Mouse (Mus musculus) lung, embryonic 16.5 days (tissue): ENCODE measurements around the gene Myo18a. TPM values are rescaled to one million over a fixed set of nuclear protein-coding genes. Genes with fewer than 3 reads are reported as not detected.
A peak's percentile ranks its signal among the peaks of the same experiment; 100 is the strongest.

Source experiments
- ATAC-seq: fragments of 200-750 bp; cut with Nextera tagmentation; 2 replicates; pipeline ENCODE4 v1.8.0; 2017; ENCODE audit warnings: low read depth, mild to moderate bottlenecking, moderate library complexity
- H3K27ac ChIP-seq: fragments of 300-500 bp; sonication (generic); 2 replicates; pipeline ENCODE4 v1.5.1; 2014; ENCODE audit warnings: mild to moderate bottlenecking, control low read depth, low read length
- H3K27me3 ChIP-seq: fragments of 300-500 bp; sonication (generic); 2 replicates; pipeline ENCODE4 v1.6.1; 2014; ENCODE audit warnings: low read depth, low read length, mixed read lengths; ENCODE audit not compliant: control insufficient read depth, insufficient read depth
- H3K36me3 ChIP-seq: fragments of 300-500 bp; sonication (generic); 2 replicates; pipeline ENCODE4 v1.6.1; 2014; ENCODE audit warnings: low read length; ENCODE audit not compliant: control insufficient read depth, insufficient read depth
- H3K4me1 ChIP-seq: fragments of 300-500 bp; sonication (generic); replicated peaks from 2 replicates; pipeline ENCODE4 v1.6.1; 2014; ENCODE audit warnings: low read length, mixed read lengths; ENCODE audit not compliant: control insufficient read depth, insufficient read depth
- H3K4me2 ChIP-seq: fragments of 300-500 bp; sonication (generic); 2 replicates; pipeline ENCODE4 v1.6.1; 2014; ENCODE audit warnings: low read depth, low read length, control low read depth
- H3K4me3 ChIP-seq: fragments of 300-500 bp; sonication (generic); 2 replicates; pipeline ENCODE4 v1.5.1; 2014; ENCODE audit warnings: mild to moderate bottlenecking, low read length, control low read depth
- H3K9ac ChIP-seq: fragments of 300-500 bp; sonication (generic); 2 replicates; pipeline ENCODE4 v1.6.1; 2014; ENCODE audit warnings: low read length, control low read depth
- H3K9me3 ChIP-seq: fragments of 300-500 bp; sonication (generic); 2 replicates; pipeline ENCODE4 v1.6.1; 2016; ENCODE audit warnings: low read length; ENCODE audit not compliant: control insufficient read depth
- WGBS: fragments of 180-500 bp; shearing (Covaris S2); extraction: QIAGEN DNeasy Blood & Tissue Kit; methylation state at CpG from one replicate; pipeline ENCODE4 v1.1.7; 2014; 5-methylcytosine and 5-hydroxymethylcytosine counted together
- polyA plus RNA-seq: library from polyadenylated mRNA; unstranded; fragments of >200 nt; fragmentation: Nextera tagmentation; extraction: Ambion mirVana; gene quantifications from 2 replicates; pipeline ENCODE4 v1.2.1, GENCODE M21; 2015

Gene Myo18a
- polyA plus RNA-seq, 1 experiment from 2014 or later, result 39.0 TPM

GRCm38 (mm10) chr11:77890648-77891258, 127.7 kb downstream of the Myo18a start:
- no peak overlapping the region for H3K27ac ChIP-seq
- no peaks in the 10 kb centered on the region for H3K27me3 ChIP-seq
- H3K4me2 ChIP-seq, result no peak overlapping the region
- no peaks in the 10 kb centered on the region for H3K36me3 ChIP-seq
- H3K4me3 ChIP-seq, result no peak overlapping the region
- no peaks in the 10 kb centered on the region for H3K9me3 ChIP-seq
- no peak overlapping the region for H3K9ac ChIP-seq
- 74% methylated on average over 2 of the region's 2 CpGs for WGBS
- no peak for ATAC-seq
- peaks cover 16% of the 10 kb centered on the region for H3K4me1 ChIP-seq

- Histone ChIP-seq H3K4me3 (no peak overlapping the region), H3K9me3 (no peaks in the 10 kb centered on the region), H3K27me3 (0 out of 2 replicates have a peak, but pooled peaks cover 2% of the 10 kb centered on the region), H3K27ac (no peak overlapping the region), H3K36me3 (no peaks in the 10 kb centered on the region), H3K9ac (no peak overlapping the region), H3K4me2 (no peak overlapping the region), H3K4me1 (peaks cover 27% of the 10 kb centered on the region)
- 25% methylated on average over 5 of the region's 5 CpGs for WGBS
- no peak for ATAC-seq
Observed at GRCm38 (mm10) chr11:77892883-77893282, 129.8 kb downstream of the Myo18a start.

- Histone ChIP-seq H3K9ac (peak overlapping the region; percentile 40), H3K36me3 (no peaks in the 10 kb centered on the region), H3K9me3 (no peaks in the 10 kb centered on the region), H3K27me3 (0 out of 2 replicates have a peak, but pooled peaks cover 2% of the 10 kb centered on the region), H3K27ac (peak overlapping the region; percentile 79), H3K4me1 (peaks cover 27% of the 10 kb centered on the region), H3K4me2 (peak overlapping the region; percentile 26; the same call in 1 of the 2 replicates), H3K4me3 (no peak overlapping the region)
- ATAC-seq, result no peak
- WGBS, result 39% methylated on average over 6 of the region's 6 CpGs
Observed at GRCm38 (mm10) chr11:77893283-77893682, 130.2 kb downstream of the Myo18a start.

GRCm38 (mm10) chr11:77893787-77894718, 131.0 kb downstream of the Myo18a start, which contains the start of gene Pipox:
Pipox (minus strand) TSS chr11:77894096.
- 15% methylated on average over 11 of the region's 11 CpGs for WGBS
- Histone ChIP-seq H3K27me3 (0 out of 2 replicates have a peak, but pooled peaks cover 2% of the 10 kb centered on the region), H3K4me1 (peaks cover 27% of the 10 kb centered on the region), H3K4me3 (no peak within 1 kb of the TSS), H3K36me3 (no peaks in the 10 kb centered on the region), H3K9me3 (no peaks in the 10 kb centered on the region), H3K27ac (peak within 1 kb of the TSS; percentile 79), H3K9ac (peak within 1 kb of the TSS; percentile 40), H3K4me2 (peak within 1 kb of the TSS; percentile 26)
- ATAC-seq, result peak; percentile 93

- H3K27ac ChIP-seq, result no peak overlapping the region
- no peak overlapping the region for H3K4me3 ChIP-seq
- WGBS, result 84% methylated on average over 2 of the region's 2 CpGs
- no peak overlapping the region for H3K9ac ChIP-seq
- no peak for ATAC-seq
- H3K4me2 ChIP-seq, result no peak overlapping the region
- H3K9me3 ChIP-seq, result no peaks in the 10 kb centered on the region
- peaks cover 27% of the 10 kb centered on the region for H3K4me1 ChIP-seq
- H3K36me3 ChIP-seq, result no peaks in the 10 kb centered on the region
- 0 out of 2 replicates have a peak, but pooled peaks cover 2% of the 10 kb centered on the region for H3K27me3 ChIP-seq
Observed at GRCm38 (mm10) chr11:77894967-77895366, 131.9 kb downstream of the Myo18a start.

GRCm38 (mm10) chr11:77896011-77896410, 133.0 kb downstream of the Myo18a start:
- no peak overlapping the region for H3K9ac ChIP-seq
- 62% methylated on average over 9 of the region's 9 CpGs for WGBS
- no peak overlapping the region for H3K4me3 ChIP-seq
- H3K27me3 ChIP-seq, result 0 out of 2 replicates have a peak, but pooled peaks cover 2% of the 10 kb centered on the region
- peaks cover 30% of the 10 kb centered on the region for H3K4me1 ChIP-seq
- H3K36me3 ChIP-seq, result no peaks in the 10 kb centered on the region
- no peaks in the 10 kb centered on the region for H3K9me3 ChIP-seq
- no peak for ATAC-seq
- H3K4me2 ChIP-seq, result no peak overlapping the region
- no peak overlapping the region for H3K27ac ChIP-seq

GRCm38 (mm10) chr11:77896480-77896819, 133.4 kb downstream of the Myo18a start:
- Histone ChIP-seq H3K9ac (peak overlapping the region; percentile 42; the same call in 1 of the 2 replicates), H3K27ac (no peak overlapping the region; the same call in 1 of the 2 replicates), H3K9me3 (no peaks in the 10 kb centered on the region), H3K4me3 (no peak overlapping the region; the same call in 1 of the 2 replicates), H3K4me1 (peaks cover 31% of the 10 kb centered on the region), H3K4me2 (peak overlapping the region; percentile 28), H3K27me3 (0 out of 2 replicates have a peak, but pooled peaks cover 2% of the 10 kb centered on the region), H3K36me3 (no peaks in the 10 kb centered on the region)
- WGBS, result 32% methylated on average over 6 of the region's 6 CpGs
- no peak for ATAC-seq

- WGBS, result 16% methylated on average over 23 of the region's 23 CpGs
- ATAC-seq, result no peak
- H3K4me2 ChIP-seq, result peak overlapping the region; percentile 28
- H3K36me3 ChIP-seq, result no peaks in the 10 kb centered on the region
- H3K27ac ChIP-seq, result peak overlapping the region; percentile 18
- peak overlapping the region; percentile 5; the same call in 1 of the 2 replicates for H3K4me3 ChIP-seq
- 0 out of 2 replicates have a peak, but pooled peaks cover 2% of the 10 kb centered on the region for H3K27me3 ChIP-seq
- no peaks in the 10 kb centered on the region for H3K9me3 ChIP-seq
- H3K9ac ChIP-seq, result peak overlapping the region; percentile 42; the same call in 1 of the 2 replicates
- H3K4me1 ChIP-seq, result peaks cover 34% of the 10 kb centered on the region
Observed at GRCm38 (mm10) chr11:77896820-77897805, 134.1 kb downstream of the Myo18a start.
